In the genomic region with DNA sequence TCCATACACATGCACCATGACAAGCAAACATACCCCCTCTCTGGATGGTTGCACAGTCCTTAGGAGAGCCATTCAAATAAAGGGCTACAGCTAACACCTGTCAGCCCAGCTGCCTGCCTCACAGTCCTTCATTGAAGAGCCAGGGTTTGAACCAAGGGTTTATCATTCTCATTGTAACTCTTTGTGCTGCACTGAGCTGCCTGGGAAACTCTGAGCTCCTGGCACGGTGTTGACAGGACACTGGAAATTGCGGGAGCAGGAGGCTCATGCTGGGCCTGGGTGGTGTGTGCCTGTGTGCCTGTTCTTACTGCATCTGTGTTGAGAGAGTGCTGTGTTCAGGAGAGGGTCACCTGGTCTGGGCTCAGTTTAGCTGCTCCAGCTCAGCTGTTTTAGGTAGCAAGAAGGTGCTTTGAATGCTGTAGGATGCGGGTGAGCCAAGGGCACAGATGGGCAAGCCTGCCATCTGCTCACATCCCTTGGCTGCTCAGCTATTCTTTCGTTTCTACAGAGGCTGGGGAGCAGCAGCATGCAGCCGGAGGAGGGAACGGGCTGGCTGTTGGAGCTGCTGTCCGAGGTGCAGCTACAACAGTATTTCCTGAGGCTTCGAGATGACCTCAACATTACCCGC, we compare ENCODE assay signal across 9 mouse cellular contexts. TPM values are rescaled to one million over a fixed set of nuclear protein-coding genes. Genes with fewer than 3 reads are reported as not detected.
DNase-seq lines count a peak whose midpoint lies in the region; ATAC-seq and TF ChIP-seq lines count a peak whose summit lies in the region.
"Had no signal": no experiment of that assay in that cellular context is flagged by ENCODE, and none has a peak within 500 bp of the region (broad histone marks: within the 10 kb centered on the region; RNA-seq: fewer than 3 reads in every experiment).

No protein-coding gene starts in this region.

- no peaks in the 10 kb centered on the region for H3K27me3 ChIP-seq in hindbrain, postnatal 0 days (ENCODE audit: insufficient read depth, low read length)
- no peaks in the 10 kb centered on the region for H3K27me3 ChIP-seq in stomach, postnatal 0 days (ENCODE audit: control insufficient read depth, insufficient read depth, low read length)

- TF ChIP-seq EP300 in stomach, postnatal 0 days (optimal IDR thresholded peaks at IDR 0.05): no peak

- H3K9ac ChIP-seq in hindbrain, postnatal 0 days (replicated peaks; ENCODE audit: low read length): 0 out of 2 replicates have a peak overlapping the region, but pooled peaks have one; percentile 14
- no peak overlapping the region for H3K9ac ChIP-seq in stomach, postnatal 0 days (ENCODE audit: low read length)

- WGBS in hindbrain, postnatal 0 days: 34% methylated on average over 9 of the region's 9 CpGs
- 78% methylated on average over 9 of the region's 9 CpGs for WGBS in stomach, postnatal 0 days

- peak overlapping the region; percentile 63; the same call in 1 of the 2 replicates for H3K4me2 ChIP-seq in hindbrain, postnatal 0 days (ENCODE audit: low read depth, low read length)
- H3K4me2 ChIP-seq in stomach, postnatal 0 days (replicated peaks; ENCODE audit: low read depth): no peak overlapping the region

- H3K9me3 ChIP-seq in hindbrain, postnatal 0 days (ENCODE audit: low read length): no peaks in the 10 kb centered on the region
- no peaks in the 10 kb centered on the region for H3K9me3 ChIP-seq in stomach, postnatal 0 days (ENCODE audit: control insufficient read depth, low read length)

- peak; percentile 69 to 73 for DNase-seq in cerebellum, adult 18-20 months
- no peak for DNase-seq in cerebellum, adult 11 months
- peak; percentile 37 for DNase-seq in thymus, postnatal 14 days
- no peak for DNase-seq in thymus, postnatal 10 days (ENCODE audit: low spot score in 2 of 2)
- DNase-seq in hindbrain, postnatal 0 days (ENCODE audit: low spot score): peak; percentile 46
- DNase-seq in stomach, postnatal 0 days (ENCODE audit: low spot score): peak; percentile 15
- no peak for DNase-seq in embryo, embryonic 9.5 days (ENCODE audit: extremely low spot score)
- DNase-seq in right cerebral cortex, postnatal 25 days: no peak
- DNase-seq: lung, adult 18-20 months had no signal

- peak overlapping the region; percentile 45 for H3K27ac ChIP-seq in hindbrain, postnatal 0 days
- 0 out of 2 replicates have a peak overlapping the region, but pooled peaks have one; percentile 13 for H3K27ac ChIP-seq in stomach, postnatal 0 days (replicated peaks)

- no peak for TF ChIP-seq CTCF in hindbrain, postnatal 0 days (IDR thresholded peaks at IDR 0.05; ENCODE audit: low read depth)
- TF ChIP-seq CTCF in stomach, postnatal 0 days (IDR thresholded peaks at IDR 0.05; ENCODE audit: low read depth): no peak

- H3K4me1 ChIP-seq in hindbrain, postnatal 0 days (ENCODE audit: insufficient read depth, low read length): peaks cover 59% of the 10 kb centered on the region
- H3K4me1 ChIP-seq in stomach, postnatal 0 days (replicated peaks; ENCODE audit: control insufficient read depth, insufficient read depth): peaks cover 23% of the 10 kb centered on the region

- H3K36me3 ChIP-seq in hindbrain, postnatal 0 days (ENCODE audit: insufficient read depth, low read length): 0 out of 2 replicates have a peak, but pooled peaks cover 4% of the 10 kb centered on the region
- H3K36me3 ChIP-seq in stomach, postnatal 0 days (ENCODE audit: control insufficient read depth, insufficient read depth, low read length): no peaks in the 10 kb centered on the region

- ATAC-seq in hindbrain, postnatal 0 days: no peak
- no peak for ATAC-seq in stomach, postnatal 0 days (ENCODE audit: low FRiP score, low TSS enrichment)

- H3K4me3 ChIP-seq in hindbrain, postnatal 0 days (ENCODE audit: low read length): no peak overlapping the region
- H3K4me3 ChIP-seq in stomach, postnatal 0 days (ENCODE audit: low read depth, low read length): no peak overlapping the region

RNA-seq across cellular contexts. Expression of a gene that starts 19.7 kb away (rescaled TPM):
- 78.2 and 90.5 TPM in 2 replicates for total RNA-seq in hindbrain, postnatal 0 days (2014; rRNA removed)
- polyA plus RNA-seq in hindbrain, postnatal 0 days (2015; fragmentation: Nextera tagmentation; extraction: Ambion mirVana): 18.6 and 19.2 TPM in 2 replicates
- polyA plus RNA-seq in stomach, postnatal 0 days (2015; fragmentation: Nextera tagmentation; extraction: Ambion mirVana): 17.1 and 21.0 TPM in 2 replicates

RNA-seq across cellular contexts. Expression of a gene that starts 54.6 kb away (rescaled TPM):
- 51.9 and 56.3 TPM in 2 replicates for total RNA-seq in hindbrain, postnatal 0 days (2014; rRNA removed)
- polyA plus RNA-seq in hindbrain, postnatal 0 days (2015; fragmentation: Nextera tagmentation; extraction: Ambion mirVana): 38.3 and 40.0 TPM in 2 replicates
- polyA plus RNA-seq in stomach, postnatal 0 days (2015; fragmentation: Nextera tagmentation; extraction: Ambion mirVana): 45.6 and 50.0 TPM in 2 replicates

Comparison
In these comparisons a context has a peak if more than half of its experiments do, and no peak if none do; other contexts are left out.
1. DNase-seq: peak in cerebellum, adult 18-20 months (2 of 2), thymus, postnatal 14 days (single experiment), hindbrain, postnatal 0 days (single experiment) and stomach, postnatal 0 days (single experiment); none in cerebellum, adult 11 months (single experiment), thymus, postnatal 10 days (0 of 2), embryo, embryonic 9.5 days (single experiment) and right cerebral cortex, postnatal 25 days (single experiment).